Mouse (Mus musculus) intestine, embryonic 14.5 days (tissue): ENCODE data around the gene Smpd3. TPM values are rescaled to one million over a fixed set of nuclear protein-coding genes. Genes with fewer than 3 reads are reported as not detected.

ENCODE experiments used
- ATAC-seq: fragments of 200-750 bp; cut with Nextera tagmentation; replicated peaks from 2 replicates; pipeline ENCODE4 v1.8.0; 2017; ENCODE audit warnings: low read depth, moderate number of reproducible peaks, moderate TSS enrichment, moderate library complexity; ENCODE audit not compliant: low FRiP score, low TSS enrichment
- DNase-seq: peaks from one replicate; pipeline ENCODE4 v3.0.0-alpha.2; 2018; ENCODE audit warnings: low spot score
- H3K27ac ChIP-seq: fragments of 300-500 bp; sonication (generic); 2 replicates; pipeline ENCODE4 v1.5.1; 2014; ENCODE audit warnings: low read depth, mild to moderate bottlenecking, control low read depth
- H3K27me3 ChIP-seq: fragments of 300-500 bp; sonication (generic); replicated peaks from 2 replicates; pipeline ENCODE4 v1.6.1; 2014; ENCODE audit warnings: low read length, control low read depth; ENCODE audit not compliant: control insufficient read depth, insufficient read depth
- H3K36me3 ChIP-seq: fragments of 300-500 bp; sonication (generic); 2 replicates; pipeline ENCODE4 v1.6.1; 2014; ENCODE audit warnings: low read length, control low read depth; ENCODE audit not compliant: control insufficient read depth, insufficient read depth
- H3K4me1 ChIP-seq: fragments of 300-500 bp; sonication (generic); replicated peaks from 2 replicates; pipeline ENCODE4 v1.6.1; 2014; ENCODE audit warnings: low read length, control low read depth, mixed read lengths; ENCODE audit not compliant: control insufficient read depth, insufficient read depth
- H3K4me2 ChIP-seq: fragments of 300-500 bp; sonication (generic); 2 replicates; pipeline ENCODE4 v1.6.1; 2014; ENCODE audit warnings: low read length
- H3K4me3 ChIP-seq: fragments of 300-500 bp; sonication (generic); 2 replicates; pipeline ENCODE4 v1.5.1; 2014; ENCODE audit warnings: low read depth, low read length, control low read depth, mixed read lengths
- H3K9ac ChIP-seq: fragments of 300-500 bp; sonication (generic); 2 replicates; pipeline ENCODE4 v1.6.1; 2014; ENCODE audit warnings: mild to moderate bottlenecking, low read length
- H3K9me3 ChIP-seq: fragments of 300-500 bp; sonication (generic); 2 replicates; pipeline ENCODE4 v1.6.1; 2016; ENCODE audit warnings: low read length, control low read depth; ENCODE audit not compliant: control insufficient read depth
- WGBS: fragments of 180-500 bp; shearing (Covaris S2); extraction: QIAGEN DNeasy Blood & Tissue Kit; methylation state at CpG from one replicate; pipeline ENCODE4 v1.1.7; 2014; 5-methylcytosine and 5-hydroxymethylcytosine counted together
- polyA plus RNA-seq: library from polyadenylated mRNA; unstranded; fragments of >200 nt; fragmentation: Nextera tagmentation; extraction: Ambion mirVana; gene quantifications from 2 replicates; pipeline ENCODE4 v1.2.1, GENCODE M21; 2014

Smpd3 gene
- polyA plus RNA-seq, 1 experiment from 2014 or later: 20.0 TPM

- Histone ChIP-seq H3K4me1 (peaks cover 11% of the 10 kb centered on the region), H3K9ac (peak overlapping the region; percentile 93), H3K27me3 (no peaks in the 10 kb centered on the region), H3K27ac (peak overlapping the region; percentile 90), H3K4me2 (peak overlapping the region; percentile 84), H3K4me3 (peak overlapping the region; percentile 96), H3K36me3 (peaks cover 51% of the 10 kb centered on the region), H3K9me3 (no peaks in the 10 kb centered on the region)
- no peak for DNase-seq
- no peak for ATAC-seq
- 6% methylated on average over 13 of the region's 13 CpGs for WGBS
Observed at GRCm38 (mm10) chr8:106211421-106211820, 126.4 kb downstream of the Smpd3 start.

- Histone ChIP-seq H3K4me2 (peak within 1 kb of the TSS; percentile 84), H3K4me1 (peaks cover 11% of the 10 kb centered on the region), H3K27ac (peak within 1 kb of the TSS; percentile 90), H3K9me3 (no peaks in the 10 kb centered on the region), H3K27me3 (no peaks in the 10 kb centered on the region), H3K9ac (peak within 1 kb of the TSS; percentile 93), H3K4me3 (peak within 1 kb of the TSS; percentile 96), H3K36me3 (peaks cover 51% of the 10 kb centered on the region)
- ATAC-seq: peak; percentile 98
- under 1% methylated on average over 52 of the region's 52 CpGs for WGBS
- peak; percentile 96 for DNase-seq
Observed at GRCm38 (mm10) chr8:106210821-106211345, 126.9 kb downstream of the Smpd3 start, which contains the start of the genes Slc7a6os and Prmt7. Gene Slc7a6os, minus strand, starts transcription at chr8:106210935. Gene Prmt7, plus strand, starts transcription at chr8:106210936.

- H3K4me2 ChIP-seq: peak overlapping the region; percentile 84
- ATAC-seq: peak; percentile 41
- 1% methylated on average over 32 of the region's 35 CpGs for WGBS
Observed at GRCm38 (mm10) chr8:106210035-106210731, 127.6 kb downstream of the Smpd3 start.

More at GRCm38 (mm10) chr8:106210035-106210731, 127.6 kb downstream of the Smpd3 start:
- no peaks in the 10 kb centered on the region for H3K27me3 ChIP-seq
- H3K4me1 ChIP-seq: peaks cover 11% of the 10 kb centered on the region
- H3K36me3 ChIP-seq: peaks cover 52% of the 10 kb centered on the region
- H3K9me3 ChIP-seq: no peaks in the 10 kb centered on the region
- peak overlapping the region; percentile 90 for H3K27ac ChIP-seq
- peak overlapping the region; percentile 96 for H3K4me3 ChIP-seq
- peak; percentile 58 for DNase-seq
- peak overlapping the region; percentile 93 for H3K9ac ChIP-seq

Other genes starting within 250 kb of the Smpd3 start
- 22.4 and 25.4 TPM in 2 replicates for gene Esrp2, start 201.0 kb downstream of the Smpd3 start, polyA plus RNA-seq
- 4.1 and 5.0 TPM in 2 replicates for gene Pla2g15, start 187.6 kb downstream of the Smpd3 start, polyA plus RNA-seq
- 68.9 and 73.2 TPM in 2 replicates for gene Slc7a6, start 169.1 kb downstream of the Smpd3 start, polyA plus RNA-seq
- 34.5 and 37.4 TPM in 2 replicates for gene Slc7a6os, start 127.1 kb downstream of the Smpd3 start, polyA plus RNA-seq
- gene Prmt7, start 127.1 kb downstream of the Smpd3 start, polyA plus RNA-seq: 61.2 and 64.6 TPM in 2 replicates
- 21.2 and 23.0 TPM in 2 replicates for gene Zfp90, start 77.3 kb upstream of the Smpd3 start, polyA plus RNA-seq
- gene 6030452D12Rik, start 162.5 kb upstream of the Smpd3 start, polyA plus RNA-seq: not detected in 2 replicates
- gene Cdh3, start 172.9 kb upstream of the Smpd3 start, polyA plus RNA-seq: 16.1 and 19.2 TPM in 2 replicates
- 9.1 and 11.7 TPM in 2 replicates for gene Gm10073, start 235.5 kb upstream of the Smpd3 start, polyA plus RNA-seq